Mouse (Mus musculus): ENCODE results near the gene Dnaja4. TPM values are rescaled to one million over a fixed set of nuclear protein-coding genes. Genes with fewer than 3 reads are reported as not detected.

Gene Dnaja4
- total RNA-seq, 4 experiments from 2014 or later, result 49.0 to 56.8 (median 51.9) TPM

GRCm38 (mm10) chr9:54750215-54750981 is 51.7 kb downstream of the Dnaja4 start:
- DNase-seq (ENCODE audit: low spot score in 2 of 2), result no peak

GRCm38 (mm10) chr9:54751684-54752083 is 53.0 kb downstream of the Dnaja4 start:
- DNase-seq (ENCODE audit: low spot score in 2 of 2), result no peak

GRCm38 (mm10) chr9:54752201-54752943 is 53.7 kb downstream of the Dnaja4 start:
- DNase-seq (ENCODE audit: low spot score in 2 of 2), result no peak

- no peak for DNase-seq (ENCODE audit: low spot score in 2 of 2)
Observed at GRCm38 (mm10) chr9:54752944-54753295, 54.2 kb downstream of the Dnaja4 start.

- no peak for DNase-seq (ENCODE audit: low spot score in 2 of 2)
Observed at GRCm38 (mm10) chr9:54759592-54759991, 60.9 kb downstream of the Dnaja4 start.

- DNase-seq (ENCODE audit: low spot score in 2 of 2), result no peak
Observed at GRCm38 (mm10) chr9:54764091-54764490, 65.4 kb downstream of the Dnaja4 start.

- DNase-seq (ENCODE audit: low spot score in 2 of 2), result no peak
Observed at GRCm38 (mm10) chr9:54764561-54765217, 66.0 kb downstream of the Dnaja4 start, which contains the start of gene Crabp1. Crabp1 (plus strand) TSS chr9:54764748.

- no peak for DNase-seq (ENCODE audit: low spot score in 2 of 2)
Observed at GRCm38 (mm10) chr9:54765336-54766085, 66.8 kb downstream of the Dnaja4 start.

Small RNA genes lying within 50 kb of the gene (microRNA-seq; reads per million reads assigned to microRNA genes)
- not detected for gene Mir5710

Other genes with a start within 250 kb of the Dnaja4 start
- gene Dmxl2, start 197.2 kb upstream of the Dnaja4 start, total RNA-seq (2022), result 1 to 10 TPM; 2.3 to 3.4 (median 2.6) TPM
- not detected for gene Sh2d7, start 159.9 kb upstream of the Dnaja4 start, total RNA-seq (2022)
- 100 to 1,000 TPM; 127 to 157 (median 137) TPM for gene Cib2, start 138.7 kb upstream of the Dnaja4 start, total RNA-seq (2022)
- 100 to 1,000 TPM; 456 to 541 (median 521) TPM for gene Idh3a, start 112.5 kb upstream of the Dnaja4 start, total RNA-seq (2022)
- gene Acsbg1, start 37.0 kb upstream of the Dnaja4 start, total RNA-seq (2022), result under 1 TPM; 0.10 to 0.32 (median 0.24) TPM
- gene Wdr61, start 35.6 kb downstream of the Dnaja4 start, total RNA-seq (2022), result 10 to 100 TPM; 15.5 to 20.2 (median 17.1) TPM
- 1 to 10 TPM in 1 of 4 experiments, under 1 TPM in 2, not detected in 1; 0.41 to 2.0 (median 0.88) TPM for gene Crabp1, start 65.9 kb downstream of the Dnaja4 start, total RNA-seq (2022)
- gene Ireb2, start 164.9 kb downstream of the Dnaja4 start, total RNA-seq (2022), result 10 to 100 TPM; 17.3 to 18.9 (median 18.5) TPM
- gene Hykk, start 218.4 kb downstream of the Dnaja4 start, total RNA-seq (2022), result under 1 TPM; 0.53 to 0.73 (median 0.57) TPM

Data from gastrocnemius, adult 8-10 months (tissue).